Mouse (Mus musculus): ENCODE results near the gene Eif4e1b.

DNA sequence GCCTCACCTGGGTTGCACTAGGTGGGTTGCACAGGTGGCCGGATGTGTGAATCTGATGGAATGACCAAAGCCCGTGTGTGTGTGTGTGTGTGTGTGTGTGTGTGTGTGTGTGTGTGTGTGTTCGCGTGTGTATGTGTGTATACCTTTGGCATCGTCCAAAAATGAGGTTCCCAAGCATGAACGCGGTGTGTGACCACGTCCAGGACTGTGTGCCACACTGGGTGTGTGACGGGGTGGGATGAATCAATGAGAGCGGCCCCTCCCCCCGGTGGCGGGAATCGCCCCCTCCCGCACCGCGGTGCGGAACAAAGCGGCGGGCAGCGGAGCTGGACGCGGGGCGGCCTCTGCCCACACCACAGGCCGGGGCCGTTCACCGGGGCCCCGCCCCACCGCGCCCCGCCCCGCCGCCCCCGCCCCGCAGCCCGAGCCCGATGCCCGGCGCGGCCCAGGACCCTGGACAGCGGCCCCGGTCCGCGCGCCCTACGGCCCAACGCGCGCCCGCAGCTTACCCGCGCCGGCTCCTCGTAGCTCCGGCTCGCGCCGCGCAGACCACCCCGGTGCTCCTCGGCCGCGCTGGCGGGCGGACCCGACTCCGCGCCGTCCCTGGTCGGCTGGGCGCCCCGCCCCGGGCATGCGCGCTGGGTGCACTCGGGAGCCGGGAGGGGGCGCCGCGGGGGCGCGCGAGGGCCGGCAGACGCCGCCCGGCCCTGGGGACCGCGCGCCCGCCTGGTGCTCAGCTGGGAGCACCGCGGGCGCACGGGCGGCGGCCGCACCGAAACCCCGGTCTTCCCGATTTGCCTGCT, 34.5 kb upstream of the Eif4e1b start:
- TF ChIP-seq POLR2A (IDR thresholded peaks at IDR 0.05; ENCODE audit: control insufficient read depth, extremely low read depth, insufficient read depth, low read length, poor library complexity) (no peak), CTCF (IDR thresholded peaks at IDR 0.05; ENCODE audit: borderline replicate concordance, control insufficient read depth, extremely low read depth, insufficient read depth, low read length, poor library complexity) (no peak)
